Comparison of ENCODE assay signal across 8 mouse cellular contexts in genomic region chr5:36474283-36474682, GRCm38 (mm10). TPM values are rescaled to one million over a fixed set of nuclear protein-coding genes. Genes with fewer than 3 reads are reported as not detected.
DNase-seq lines count a peak whose midpoint lies in the region; ATAC-seq and TF ChIP-seq lines count a peak whose summit lies in the region.

No protein-coding gene starts in this region.

- no peaks in the 10 kb centered on the region for H3K9me3 ChIP-seq in hindbrain, embryonic 10.5 days
- H3K9me3 ChIP-seq in hindbrain, embryonic 13.5 days, result no peaks in the 10 kb centered on the region
- no peaks in the 10 kb centered on the region for H3K9me3 ChIP-seq in lung, postnatal 0 days (ENCODE audit: low read length)

- 90% methylated on average over 5 of the region's 5 CpGs for WGBS in hindbrain, embryonic 10.5 days
- 91% methylated on average over 5 of the region's 5 CpGs for WGBS in hindbrain, embryonic 13.5 days
- 89% methylated on average over 5 of the region's 5 CpGs for WGBS in lung, postnatal 0 days
- 88% methylated on average over 5 of the region's 5 CpGs for WGBS in small intestine, adult 2 months

- peak; percentile 66 for DNase-seq in hindbrain, embryonic 10.5 days (ENCODE audit: low spot score)
- peak; percentile 88 for DNase-seq in ZHBTc4 (ENCODE audit: low read depth, low spot score)
- peak; percentile 28 to 53 for DNase-seq in heart, adult 9 months (ENCODE audit: low spot score in 2 of 2)
- DNase-seq in layer of hippocampus, adult 11-12 months (ENCODE audit: low spot score), result peak; percentile 81
- DNase-seq in lung, postnatal 0 days (ENCODE audit: low spot score), result peak; percentile 70

- no peak for TF ChIP-seq POLR2A in cortical plate, adult 2 months (IDR thresholded peaks at IDR 0.05; ENCODE audit: extremely low read depth, insufficient read depth, low read length)
- TF ChIP-seq POLR2A in small intestine, adult 2 months (IDR thresholded peaks at IDR 0.05; ENCODE audit: low read depth, low read length), result no peak

- ATAC-seq in hindbrain, embryonic 13.5 days (ENCODE audit: low FRiP score), result no peak
- ATAC-seq in lung, postnatal 0 days, result peak; percentile 63

- peaks cover 5% of the 10 kb centered on the region for H3K4me1 ChIP-seq in hindbrain, embryonic 10.5 days (replicated peaks)
- peaks cover 6% of the 10 kb centered on the region for H3K4me1 ChIP-seq in hindbrain, embryonic 13.5 days (replicated peaks)
- no peaks in the 10 kb centered on the region for H3K4me1 ChIP-seq in cortical plate, adult 2 months (ENCODE audit: control insufficient read depth, insufficient read depth, low read length)
- no peaks in the 10 kb centered on the region for H3K4me1 ChIP-seq in lung, postnatal 0 days (ENCODE audit: insufficient read depth, low read depth, low read length)
- no peaks in the 10 kb centered on the region for H3K4me1 ChIP-seq in small intestine, adult 2 months (ENCODE audit: control insufficient read depth, insufficient read depth, insufficient read length, low read length)

- no peak overlapping the region for H3K4me3 ChIP-seq in hindbrain, embryonic 10.5 days
- H3K4me3 ChIP-seq in hindbrain, embryonic 13.5 days, result no peak overlapping the region
- H3K4me3 ChIP-seq in cortical plate, adult 2 months (ENCODE audit: insufficient read depth, low read length), result no peak overlapping the region
- no peak overlapping the region for H3K4me3 ChIP-seq in lung, postnatal 0 days (ENCODE audit: low read depth, low read length)
- no peak overlapping the region for H3K4me3 ChIP-seq in small intestine, adult 2 months (ENCODE audit: low read depth, low read length)

- no peak overlapping the region for H3K4me2 ChIP-seq in hindbrain, embryonic 13.5 days
- H3K4me2 ChIP-seq in lung, postnatal 0 days (replicated peaks; ENCODE audit: low read depth, low read length), result no peak overlapping the region

- peak; percentile 76 for TF ChIP-seq CTCF in cortical plate, adult 2 months (IDR thresholded peaks at IDR 0.05; ENCODE audit: extremely low read depth, insufficient read depth, low read length)
- peak; percentile 90 for TF ChIP-seq CTCF in lung, postnatal 0 days (IDR thresholded peaks at IDR 0.05)
- peak; percentile 77; the same call in 1 of the 2 replicates for TF ChIP-seq CTCF in small intestine, adult 2 months (IDR thresholded peaks at IDR 0.05; ENCODE audit: extremely low read depth, insufficient read length, insufficient replicate concordance, low read depth, low read length)

- no peak overlapping the region for H3K9ac ChIP-seq in hindbrain, embryonic 13.5 days
- H3K9ac ChIP-seq in lung, postnatal 0 days (replicated peaks; ENCODE audit: low read depth), result no peak overlapping the region

- no peaks in the 10 kb centered on the region for H3K27me3 ChIP-seq in hindbrain, embryonic 10.5 days (ENCODE audit: insufficient read depth, poor library complexity, severe bottlenecking)
- H3K27me3 ChIP-seq in hindbrain, embryonic 13.5 days, result no peaks in the 10 kb centered on the region
- no peaks in the 10 kb centered on the region for H3K27me3 ChIP-seq in lung, postnatal 0 days (replicated peaks; ENCODE audit: insufficient read depth, low read length)
- H3K27me3 ChIP-seq in small intestine, adult 2 months (ENCODE audit: control insufficient read depth, insufficient read depth, low read length), result no peaks in the 10 kb centered on the region

- peaks cover 78% of the 10 kb centered on the region for H3K36me3 ChIP-seq in hindbrain, embryonic 10.5 days
- peaks cover 65% of the 10 kb centered on the region for H3K36me3 ChIP-seq in hindbrain, embryonic 13.5 days
- H3K36me3 ChIP-seq in lung, postnatal 0 days (ENCODE audit: insufficient read depth, low read length), result peaks cover 38% of the 10 kb centered on the region
- peaks cover 45% of the 10 kb centered on the region for H3K36me3 ChIP-seq in small intestine, adult 2 months (ENCODE audit: control insufficient read depth, insufficient read depth, low read length)

- H3K27ac ChIP-seq in hindbrain, embryonic 10.5 days, result no peak overlapping the region
- no peak overlapping the region for H3K27ac ChIP-seq in hindbrain, embryonic 13.5 days
- no peak overlapping the region for H3K27ac ChIP-seq in cortical plate, adult 2 months (ENCODE audit: insufficient read depth, low read length)
- H3K27ac ChIP-seq in lung, postnatal 0 days (ENCODE audit: low read length), result no peak overlapping the region
- no peak overlapping the region for H3K27ac ChIP-seq in small intestine, adult 2 months (ENCODE audit: insufficient read depth, low read depth, low read length)

- no peak for TF ChIP-seq EP300 in lung, postnatal 0 days (IDR thresholded peaks at IDR 0.05)

RNA-seq across cellular contexts. Expression of gene Grpel1, which starts 9.5 kb away (rescaled TPM):
- polyA plus RNA-seq in hindbrain, embryonic 10.5 days (2016; fragmentation: Nextera tagmentation; extraction: Ambion mirVana), result 58.4 and 59.3 TPM in 2 replicates
- polyA plus RNA-seq in hindbrain, embryonic 13.5 days (2015; fragmentation: Nextera tagmentation; extraction: Ambion mirVana), result 45.4 and 45.6 TPM in 2 replicates
- polyA plus RNA-seq in cortical plate, adult 2 months (2012; rRNA removed), result 22.5 and 22.9 TPM in 2 replicates
- polyA plus RNA-seq in lung, postnatal 0 days (2015; fragmentation: Nextera tagmentation; extraction: Ambion mirVana), result 35.1 and 35.8 TPM in 2 replicates
- polyA plus RNA-seq in small intestine, adult 2 months (2012; rRNA removed), result 6.4 and 9.0 TPM in 2 replicates

RNA-seq across cellular contexts. Expression of gene Tada2b, which starts 9.8 kb away (rescaled TPM):
- polyA plus RNA-seq in hindbrain, embryonic 10.5 days (2016; fragmentation: Nextera tagmentation; extraction: Ambion mirVana), result 1.7 and 2.1 TPM in 2 replicates
- polyA plus RNA-seq in hindbrain, embryonic 13.5 days (2015; fragmentation: Nextera tagmentation; extraction: Ambion mirVana), result 2.7 and 2.8 TPM in 2 replicates
- 17.2 and 17.3 TPM in 2 replicates for polyA plus RNA-seq in cortical plate, adult 2 months (2012; rRNA removed)
- 1.9 and 2.2 TPM in 2 replicates for polyA plus RNA-seq in lung, postnatal 0 days (2015; fragmentation: Nextera tagmentation; extraction: Ambion mirVana)
- 7.0 and 8.6 TPM in 2 replicates for polyA plus RNA-seq in small intestine, adult 2 months (2012; rRNA removed)

RNA-seq across cellular contexts. Expression of gene Ccdc96, which starts 10.1 kb away (rescaled TPM):
- 3.1 and 4.0 TPM in 2 replicates for polyA plus RNA-seq in hindbrain, embryonic 10.5 days (2016; fragmentation: Nextera tagmentation; extraction: Ambion mirVana)
- polyA plus RNA-seq in hindbrain, embryonic 13.5 days (2015; fragmentation: Nextera tagmentation; extraction: Ambion mirVana), result 3.9 and 4.0 TPM in 2 replicates
- 0.98 and 1.0 TPM in 2 replicates for polyA plus RNA-seq in cortical plate, adult 2 months (2012; rRNA removed)
- polyA plus RNA-seq in lung, postnatal 0 days (2015; fragmentation: Nextera tagmentation; extraction: Ambion mirVana), result 2.1 and 2.8 TPM in 2 replicates
- 0.03 TPM in 1 of 2 replicates, not detected in the other for polyA plus RNA-seq in small intestine, adult 2 months (2012; rRNA removed)
